Mouse (Mus musculus): ENCODE data around the gene Yes1. TPM values are rescaled to one million over a fixed set of nuclear protein-coding genes. Genes with fewer than 3 reads are reported as not detected.
A peak's percentile ranks its signal among the peaks of the same experiment; 100 is the strongest.
"Not testable (repeated sequence)": the region's sequence is repeated elsewhere in the genome, so short reads cannot be mapped to it uniquely, and the experiment has no call there.

The Yes1 gene
- total RNA-seq, 2 experiments from 2014 or later, result 16.4 to 18.7 TPM

GRCm38 (mm10) chr5:32697208-32697867, 86.4 kb downstream of the Yes1 start:
- no peak for DNase-seq (ENCODE audit: low spot score in 2 of 2)

DNA sequence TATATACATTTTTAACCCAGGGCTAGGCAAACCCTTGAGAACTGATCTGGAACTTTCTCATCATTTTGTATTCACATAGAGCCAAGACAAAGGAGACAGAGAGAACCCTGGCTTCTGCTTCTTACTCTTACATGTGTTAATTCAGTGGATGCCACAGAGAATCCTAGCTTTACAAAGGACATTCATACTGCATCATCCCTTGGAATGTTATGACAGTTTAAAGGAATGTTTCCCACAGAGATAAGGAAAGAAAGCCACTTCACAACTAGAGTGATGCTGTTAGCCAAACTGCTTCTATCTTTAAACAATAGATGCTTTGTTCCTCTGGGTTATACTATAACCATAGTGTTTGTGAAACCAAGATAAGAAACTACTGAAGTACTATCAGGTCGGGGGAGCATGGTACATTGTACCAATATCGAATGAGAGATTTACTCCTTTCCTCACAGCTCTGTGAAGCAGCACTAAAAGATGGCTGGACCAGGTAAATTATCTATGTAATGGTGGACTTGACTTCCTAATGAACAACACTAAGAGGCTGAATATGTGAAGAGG, 95.3 kb downstream of the Yes1 start:
- DNase-seq (ENCODE audit: low spot score in 2 of 2), result no peak

DNA sequence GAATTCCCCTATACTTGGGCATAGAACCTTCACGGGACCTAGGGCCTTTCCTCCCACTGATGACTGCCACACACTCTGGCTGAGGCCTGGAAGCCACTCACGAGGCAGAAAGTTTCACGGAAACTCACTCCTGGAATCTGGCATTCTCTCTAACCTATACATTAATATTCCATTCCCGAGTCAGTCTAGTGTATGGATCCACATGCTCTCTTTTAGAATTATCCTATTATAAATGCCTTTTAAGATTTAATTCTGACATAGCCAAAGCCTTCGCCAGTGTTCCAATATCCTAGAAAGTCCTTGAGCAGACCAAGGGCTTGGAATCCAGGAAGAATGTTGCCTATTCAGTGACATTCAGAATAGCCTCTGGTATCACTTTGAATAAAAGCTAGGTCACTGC, 100.5 kb downstream of the Yes1 start:
- DNase-seq (ENCODE audit: low spot score in 2 of 2), result no peak

DNA sequence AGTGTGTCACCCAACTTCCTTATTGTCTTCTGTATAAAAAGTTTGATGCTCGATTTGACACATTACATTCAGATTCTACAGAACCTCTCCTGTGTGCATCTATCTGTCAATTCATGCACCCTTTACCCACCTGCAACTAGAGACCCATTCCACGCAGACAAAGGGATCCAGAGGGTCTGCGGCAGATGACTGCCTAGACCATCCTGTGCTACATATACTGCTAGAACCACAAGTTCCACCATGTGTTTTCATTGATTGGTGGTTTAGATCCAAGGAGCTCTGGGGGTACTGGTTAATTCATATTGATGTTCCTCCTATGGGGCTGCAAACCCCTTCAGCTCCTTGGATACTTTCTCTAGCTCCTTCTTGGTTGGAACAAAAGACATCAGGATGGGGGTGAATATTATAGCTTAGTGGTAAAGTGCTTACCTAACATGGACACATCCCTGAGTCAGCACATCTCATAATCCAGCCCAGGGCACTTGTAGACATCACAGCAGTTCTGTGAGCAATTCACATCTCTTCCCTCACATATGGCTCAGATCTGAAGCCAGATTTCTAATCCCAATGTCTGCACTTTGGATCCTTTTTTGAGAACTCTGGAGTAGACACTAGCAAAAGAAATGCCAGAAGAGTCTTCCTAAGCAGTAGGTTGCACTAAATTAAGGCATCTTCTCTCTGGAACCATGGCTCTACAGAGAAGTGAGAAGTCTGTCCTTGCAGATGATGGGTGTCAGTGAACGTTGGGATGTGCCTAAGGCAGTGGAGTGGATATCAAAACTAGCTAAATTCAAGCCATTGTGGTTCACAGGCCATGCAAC, 101.5 kb downstream of the Yes1 start:
- DNase-seq (ENCODE audit: low spot score in 2 of 2), result no peak

DNA sequence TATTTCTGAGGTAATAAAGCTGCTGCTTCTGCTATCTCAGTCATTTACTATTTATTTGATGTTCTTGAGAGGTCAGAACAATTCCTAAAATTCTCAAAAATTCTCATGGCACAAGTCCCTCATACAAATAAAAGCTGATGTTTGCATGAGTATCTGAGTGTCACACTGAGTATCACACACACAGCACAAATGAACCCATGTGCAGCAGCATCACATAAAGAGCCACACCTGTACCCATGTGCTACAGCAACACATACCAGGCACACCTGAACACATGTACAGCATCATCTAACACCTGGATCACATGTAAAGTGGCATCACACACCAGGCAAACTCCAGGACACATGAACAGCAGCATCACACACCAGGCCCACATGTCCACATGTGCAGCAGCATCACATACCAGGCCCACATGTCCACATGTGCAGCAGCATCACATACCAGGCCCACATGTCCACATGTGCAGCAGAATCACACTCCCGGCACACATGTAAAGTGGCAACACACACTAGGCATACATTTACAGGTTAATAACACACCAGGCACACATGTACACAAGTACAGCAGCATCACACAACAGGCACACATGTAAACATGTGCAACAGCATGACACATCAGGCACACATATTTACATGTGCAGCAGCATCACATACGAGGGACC, 102.2 kb downstream of the Yes1 start:
- DNase-seq (ENCODE audit: low spot score in 2 of 2), result no peak

DNA sequence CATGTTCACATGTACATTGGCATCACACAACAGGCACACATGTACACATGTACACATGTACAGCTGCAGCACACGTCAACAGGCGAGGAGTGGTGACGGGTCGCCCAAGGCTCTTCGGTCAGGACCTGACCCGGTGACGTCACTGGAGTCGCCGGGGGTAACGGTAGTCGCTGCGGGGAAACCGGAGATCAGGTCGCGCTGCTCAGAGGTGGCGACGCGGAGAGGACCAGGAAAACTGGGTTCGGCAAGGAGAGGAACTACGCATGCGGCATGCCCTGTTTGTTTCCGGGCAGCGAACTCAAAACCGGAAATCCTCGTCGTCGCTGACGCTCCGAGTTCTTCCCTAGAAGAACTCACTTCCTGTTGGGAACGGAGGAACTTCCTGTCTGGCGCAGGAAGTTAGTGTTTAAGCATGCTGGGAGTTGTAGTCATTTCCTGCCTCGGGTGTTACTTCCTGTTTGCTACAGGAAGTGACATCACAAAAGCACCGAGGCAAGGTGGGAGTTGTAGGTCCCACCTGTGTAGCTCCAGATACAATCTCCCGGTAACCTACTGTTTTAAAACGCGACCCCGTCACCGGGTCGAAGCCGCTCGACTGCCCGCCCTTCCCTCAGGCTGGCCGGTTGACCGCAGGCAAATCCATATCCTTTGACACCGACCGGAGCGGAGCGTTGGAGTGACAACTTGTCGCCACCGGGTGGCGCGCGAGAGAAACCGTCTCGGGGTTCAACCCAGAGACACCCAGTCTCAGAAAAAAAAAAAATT, 102.9 kb downstream of the Yes1 start:
- peak; percentile 88 to 92 for DNase-seq (ENCODE audit: low spot score in 2 of 2)

GRCm38 (mm10) chr5:32717726-32718125, 106.8 kb downstream of the Yes1 start:
- no peak for DNase-seq (ENCODE audit: low spot score in 2 of 2)

- no peak for DNase-seq (ENCODE audit: low spot score in 2 of 2)
Observed at GRCm38 (mm10) chr5:32718916-32719315, 107.9 kb downstream of the Yes1 start.

DNA sequence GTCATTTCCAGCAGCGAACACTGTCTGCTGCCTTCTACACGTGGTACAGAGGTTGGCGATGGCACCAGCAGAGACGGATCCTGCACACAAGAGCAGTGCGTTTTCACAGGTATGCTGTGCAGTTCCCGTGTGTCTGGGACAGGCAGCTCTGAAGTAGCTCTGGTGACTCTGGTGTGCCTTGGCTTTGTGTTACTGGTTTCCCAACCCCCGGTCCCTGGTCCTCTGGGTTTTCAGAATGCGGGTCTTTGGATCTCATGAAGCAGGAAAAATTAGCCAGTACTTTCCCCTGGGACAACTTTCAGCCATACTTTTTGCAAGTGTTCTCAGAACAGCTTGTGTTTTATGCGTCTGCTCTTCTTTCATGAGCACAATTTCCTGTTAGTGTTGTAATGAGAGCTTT, 109.4 kb downstream of the Yes1 start:
- no peak for DNase-seq (ENCODE audit: low spot score in 2 of 2)

- no peak for DNase-seq (ENCODE audit: low spot score in 2 of 2)
Observed at GRCm38 (mm10) chr5:32721316-32721715, 110.3 kb downstream of the Yes1 start.

DNA sequence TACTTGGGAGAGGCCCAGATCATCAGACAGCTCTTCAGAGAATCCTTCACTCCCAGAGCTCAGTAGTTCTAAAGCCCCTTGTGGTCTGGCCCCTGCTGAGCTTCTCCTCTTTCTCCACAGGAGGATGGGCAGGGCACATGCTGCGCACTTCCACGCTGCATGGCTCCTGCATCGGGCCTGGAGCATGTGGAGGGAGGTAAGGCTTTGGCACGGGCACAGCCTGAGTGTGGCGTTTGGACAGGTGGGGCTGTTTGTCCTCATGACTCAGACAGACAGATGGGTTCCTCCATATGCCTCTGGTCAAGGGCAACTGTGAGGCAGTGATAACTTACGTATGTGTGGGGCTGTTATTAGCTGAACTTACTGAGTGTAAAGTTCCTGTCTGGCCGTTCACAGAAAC, 111.3 kb downstream of the Yes1 start:
- no peak for DNase-seq (ENCODE audit: low spot score in 2 of 2)

- DNase-seq (ENCODE audit: low spot score in 2 of 2), result not testable (repeated sequence)
Observed at GRCm38 (mm10) chr5:32722711-32723110, 111.7 kb downstream of the Yes1 start.

DNA sequence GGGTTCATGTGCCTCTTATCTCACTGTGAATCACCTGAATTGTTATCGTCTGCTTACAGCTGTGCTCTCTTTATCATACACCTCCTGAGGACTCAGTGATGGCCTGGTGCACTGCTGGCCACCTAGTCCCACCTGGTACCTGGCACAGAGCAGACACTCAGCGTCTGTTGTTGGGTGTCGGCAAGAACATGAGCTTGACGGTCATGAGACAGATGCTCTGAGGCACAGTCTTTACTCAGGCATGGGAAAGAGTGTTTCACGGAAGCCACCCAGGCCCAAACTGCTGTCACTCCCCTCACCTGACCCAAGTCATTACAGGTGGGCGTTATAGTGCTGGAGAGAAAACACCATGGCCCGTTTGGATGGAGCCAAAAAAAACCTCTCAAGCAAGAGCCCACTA, 113.0 kb downstream of the Yes1 start:
- DNase-seq (ENCODE audit: low spot score in 2 of 2), result no peak

GRCm38 (mm10) chr5:32725397-32725796, 114.4 kb downstream of the Yes1 start:
- not testable (repeated sequence) for DNase-seq (ENCODE audit: low spot score in 2 of 2)

DNA sequence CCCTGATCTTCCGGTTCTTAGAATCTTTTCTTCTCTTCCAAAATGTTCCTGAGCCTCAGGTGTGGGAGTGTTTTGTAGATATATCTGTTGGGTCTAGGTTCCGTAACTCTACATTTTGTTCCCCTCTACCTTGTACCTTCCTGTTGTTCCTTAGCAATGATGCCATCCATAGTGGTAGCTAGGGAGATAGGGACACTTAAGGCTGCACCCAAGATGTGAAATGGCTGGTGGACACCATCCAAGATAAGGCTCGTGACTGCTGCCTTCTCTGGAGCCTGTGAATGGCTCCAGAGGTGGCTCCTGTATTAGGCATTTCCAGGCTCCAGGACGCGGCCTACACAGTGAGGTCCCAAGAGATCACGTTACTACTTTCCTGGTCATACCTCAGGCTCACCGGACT, 117.3 kb downstream of the Yes1 start:
- DNase-seq (ENCODE audit: low spot score in 2 of 2), result no peak

DNA sequence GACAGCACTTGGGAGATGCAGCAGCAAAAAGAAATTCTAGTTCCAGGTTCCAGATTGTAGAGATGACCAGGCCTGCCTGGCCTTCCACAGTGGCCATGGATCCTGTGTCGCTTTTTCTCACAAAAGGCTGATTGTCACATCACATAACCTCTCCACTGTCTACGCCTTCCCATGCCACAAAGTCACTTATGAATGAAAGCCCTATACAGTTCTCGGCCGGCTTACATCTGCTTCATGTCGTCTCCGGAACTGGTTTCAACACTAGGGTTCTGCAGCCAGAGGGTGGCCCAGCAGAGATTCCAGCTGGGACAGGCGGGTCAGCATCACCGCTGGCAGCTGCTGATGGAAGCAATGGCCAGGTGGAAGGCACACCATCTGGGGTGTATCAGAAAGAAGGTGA, 117.9 kb downstream of the Yes1 start:
- DNase-seq (ENCODE audit: low spot score in 2 of 2), result no peak

- DNase-seq (ENCODE audit: low spot score in 2 of 2), result not testable (repeated sequence)
Observed at GRCm38 (mm10) chr5:32733892-32734291, 122.9 kb downstream of the Yes1 start.

DNA sequence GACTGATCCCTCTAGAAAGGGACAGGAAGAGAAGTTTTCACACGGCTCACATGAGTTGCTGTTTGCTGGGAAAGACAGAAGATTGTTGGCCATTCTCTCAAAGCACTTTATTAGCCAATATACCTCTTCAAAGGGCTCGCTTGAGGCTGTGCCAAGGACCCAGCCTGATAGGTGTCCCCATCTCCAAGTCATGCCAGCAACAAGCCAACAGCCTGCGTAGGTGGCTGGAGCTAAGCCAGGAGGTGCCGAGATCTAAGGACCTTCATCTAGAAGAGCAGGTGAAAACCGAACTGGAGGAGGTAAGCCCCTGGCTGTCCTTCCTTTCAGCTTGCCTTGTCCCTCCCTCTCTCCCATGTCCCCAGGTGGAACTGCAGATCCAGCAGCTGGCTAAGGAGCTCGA, 124.8 kb downstream of the Yes1 start:
- no peak for DNase-seq (ENCODE audit: low spot score in 2 of 2)

Measured in layer of hippocampus, postnatal 10 days (tissue).